In the genomic region with DNA sequence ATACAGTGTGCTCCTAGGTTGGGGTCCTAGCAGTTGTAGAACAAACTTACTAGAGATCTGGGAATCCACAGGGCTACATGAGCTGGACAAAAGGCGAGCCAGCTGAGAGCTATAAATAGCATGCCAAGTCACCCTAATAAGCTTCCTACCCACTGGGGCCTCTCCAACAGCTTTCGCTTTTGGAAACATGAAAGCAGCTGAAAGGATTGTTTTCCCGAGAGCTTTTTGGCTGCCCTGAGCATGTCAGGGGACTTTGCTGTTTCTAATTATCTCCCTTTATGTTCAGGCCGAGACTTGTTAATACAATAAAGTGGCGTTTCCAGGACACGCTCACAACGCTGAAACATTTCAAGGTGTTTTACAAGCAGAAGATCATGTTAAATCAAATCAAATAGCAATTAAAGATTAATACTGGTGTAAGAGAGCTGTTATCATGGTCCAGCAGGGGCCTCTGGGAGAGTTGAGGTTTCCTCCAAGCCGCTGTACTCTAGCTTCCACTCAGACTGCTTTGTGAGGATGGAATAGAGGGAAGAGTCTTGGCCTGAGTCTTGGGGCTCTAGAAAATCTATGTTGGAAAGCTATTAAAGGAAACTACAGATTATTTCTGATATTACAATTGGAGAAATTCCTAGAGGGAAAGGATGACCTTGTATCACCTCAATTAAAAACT, we compare ENCODE assay signal across 9 mouse cellular contexts.
DNase-seq lines count a peak whose midpoint lies in the region; ATAC-seq lines count a peak whose summit lies in the region.
"Had no signal": no experiment of that assay in that cellular context is flagged by ENCODE, and none has a peak within 500 bp of the region (broad histone marks: within the 10 kb centered on the region; RNA-seq: fewer than 3 reads in every experiment).

No protein-coding gene starts in this region.

- peak; percentile 1 for DNase-seq in 3T3-L1 (ENCODE audit: low read depth, low spot score)
- peak; percentile 5 to 24 for DNase-seq in adrenal gland, postnatal 36 days
- DNase-seq in left cerebral cortex, postnatal 10 days (ENCODE audit: extremely low spot score in 1 of 2, low spot score in 2 of 2) = peak; percentile 8 to 34
- peak; percentile 26 for DNase-seq in neural tube, embryonic 10.5 days (ENCODE audit: extremely low spot score, low spot score)

- no peaks in the 10 kb centered on the region for H3K36me3 ChIP-seq in embryonic facial prominence, embryonic 15.5 days
- no peaks in the 10 kb centered on the region for H3K36me3 ChIP-seq in heart, embryonic 11.5 days (ENCODE audit: control insufficient read depth, insufficient read depth, low read length)
- no peaks in the 10 kb centered on the region for H3K36me3 ChIP-seq in intestine, embryonic 16.5 days (ENCODE audit: control insufficient read depth, insufficient read depth, low read length)

- 10% methylated on average over 8 of the region's 8 CpGs for WGBS in embryonic facial prominence, embryonic 15.5 days
- WGBS in heart, embryonic 11.5 days (ENCODE audit: insufficient replicate concordance) = 48% methylated on average over 8 of the region's 8 CpGs
- 49% methylated on average over 8 of the region's 8 CpGs for WGBS in intestine, embryonic 16.5 days

- no peak overlapping the region for H3K4me3 ChIP-seq in embryonic facial prominence, embryonic 15.5 days (replicated peaks)
- no peak overlapping the region for H3K4me3 ChIP-seq in heart, embryonic 11.5 days (ENCODE audit: low read depth, low read length)
- H3K4me3 ChIP-seq in intestine, embryonic 16.5 days (ENCODE audit: low read length) = no peak overlapping the region
- H3K4me3 ChIP-seq: left cerebral cortex, adult 2 months had no signal

- no peak overlapping the region for H3K4me2 ChIP-seq in embryonic facial prominence, embryonic 15.5 days (replicated peaks)
- peak overlapping the region; percentile 31; the same call in 1 of the 2 replicates for H3K4me2 ChIP-seq in heart, embryonic 11.5 days
- no peak overlapping the region for H3K4me2 ChIP-seq in intestine, embryonic 16.5 days (ENCODE audit: low read depth, low read length)

- no peaks in the 10 kb centered on the region for H3K27me3 ChIP-seq in embryonic facial prominence, embryonic 15.5 days
- no peaks in the 10 kb centered on the region for H3K27me3 ChIP-seq in heart, embryonic 11.5 days (ENCODE audit: control insufficient read depth, insufficient read depth, low read length)
- H3K27me3 ChIP-seq in intestine, embryonic 16.5 days (replicated peaks; ENCODE audit: control insufficient read depth, insufficient read depth, low read length) = no peaks in the 10 kb centered on the region

- peaks cover 5% of the 10 kb centered on the region; the same call in 1 of the 2 replicates for H3K4me1 ChIP-seq in embryonic facial prominence, embryonic 15.5 days
- no peaks in the 10 kb centered on the region for H3K4me1 ChIP-seq in heart, embryonic 11.5 days (ENCODE audit: control insufficient read depth, insufficient read depth, low read length)
- H3K4me1 ChIP-seq in intestine, embryonic 16.5 days (ENCODE audit: control insufficient read depth, insufficient read depth, low read length) = no peaks in the 10 kb centered on the region

- intact Hi-C loops in left cerebral cortex, postnatal 10 days (cut with DNase I) = no loop called here

- no peak overlapping the region for H3K9ac ChIP-seq in embryonic facial prominence, embryonic 15.5 days
- no peak overlapping the region for H3K9ac ChIP-seq in heart, embryonic 11.5 days (ENCODE audit: low read depth, low read length)
- H3K9ac ChIP-seq in intestine, embryonic 16.5 days (ENCODE audit: low read depth, low read length) = no peak overlapping the region

- peak overlapping the region; percentile 22; the same call in 1 of the 2 replicates for H3K27ac ChIP-seq in embryonic facial prominence, embryonic 15.5 days (replicated peaks)
- H3K27ac ChIP-seq in heart, embryonic 11.5 days (ENCODE audit: low read depth, low read length) = peak overlapping the region; percentile 68; the same call in 1 of the 2 replicates
- no peak overlapping the region for H3K27ac ChIP-seq in intestine, embryonic 16.5 days (ENCODE audit: low read length)
- H3K27ac ChIP-seq: left cerebral cortex, adult 2 months had no signal

- no peaks in the 10 kb centered on the region for H3K9me3 ChIP-seq in embryonic facial prominence, embryonic 15.5 days (replicated peaks)
- no peaks in the 10 kb centered on the region for H3K9me3 ChIP-seq in heart, embryonic 11.5 days (replicated peaks; ENCODE audit: control insufficient read depth, low read length)
- no peaks in the 10 kb centered on the region for H3K9me3 ChIP-seq in intestine, embryonic 16.5 days (ENCODE audit: control insufficient read depth, low read length)

- no peak; the same call in 1 of the 2 replicates for ATAC-seq in embryonic facial prominence, embryonic 15.5 days (ENCODE audit: insufficient number of reproducible peaks, low FRiP score, low TSS enrichment, low read depth)
- peak; percentile 61; the same call in 1 of the 2 replicates for ATAC-seq in heart, embryonic 11.5 days (replicated peaks; ENCODE audit: insufficient number of reproducible peaks, low FRiP score, low TSS enrichment)
- ATAC-seq in intestine, embryonic 16.5 days = no peak
- ATAC-seq in erythroid progenitor cell, adult 5-6 weeks (replicated peaks; ENCODE audit: low FRiP score, poor library complexity, severe bottlenecking) = no peak
